Mouse (Mus musculus): ENCODE data around the gene Il19. TPM values are rescaled to one million over a fixed set of nuclear protein-coding genes. Genes with fewer than 3 reads are reported as not detected.

Gene Il19
- total RNA-seq, 2 experiments from 2014 or later, result not detected

DNA sequence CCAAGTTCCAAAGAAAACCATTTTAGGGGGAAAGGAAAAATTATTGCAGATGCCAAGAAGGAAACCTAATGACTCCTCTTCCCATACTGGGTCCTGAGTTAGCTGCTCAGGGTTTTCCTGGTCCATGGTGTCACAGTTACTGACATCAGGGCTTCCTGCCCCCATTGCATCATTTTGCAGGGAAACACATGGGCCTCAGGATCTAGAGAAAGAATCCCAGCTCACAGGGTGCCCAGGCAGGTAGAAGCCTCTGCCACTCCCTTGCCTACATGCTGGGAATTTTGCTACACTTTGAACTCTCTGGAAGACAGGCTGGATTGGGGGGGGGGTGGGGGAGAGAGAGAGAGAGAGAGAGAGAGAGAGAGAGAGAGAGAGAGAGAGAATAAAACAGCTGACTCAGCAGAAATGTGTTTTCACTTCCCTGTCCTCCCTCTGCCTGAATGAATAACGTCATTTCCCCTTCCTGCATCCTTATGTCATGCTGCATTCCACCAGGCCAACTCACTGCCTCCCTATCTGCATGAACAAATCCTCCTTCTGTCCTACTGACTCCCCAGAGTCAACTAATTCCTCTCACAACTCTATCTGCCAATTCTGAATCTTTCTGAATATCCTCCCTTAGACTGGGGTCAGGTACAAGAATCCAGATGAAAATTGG, 21.5 kb downstream of the Il19 start:
- TF ChIP-seq CTCF (IDR thresholded peaks at IDR 0.05), result no peak
- Histone ChIP-seq H3K4me3 (no peak overlapping the region), H3K27ac (no peak overlapping the region)
- intact Hi-C loops (cut with DNase I), result no loop called here
- DNase-seq, result no peak

DNA sequence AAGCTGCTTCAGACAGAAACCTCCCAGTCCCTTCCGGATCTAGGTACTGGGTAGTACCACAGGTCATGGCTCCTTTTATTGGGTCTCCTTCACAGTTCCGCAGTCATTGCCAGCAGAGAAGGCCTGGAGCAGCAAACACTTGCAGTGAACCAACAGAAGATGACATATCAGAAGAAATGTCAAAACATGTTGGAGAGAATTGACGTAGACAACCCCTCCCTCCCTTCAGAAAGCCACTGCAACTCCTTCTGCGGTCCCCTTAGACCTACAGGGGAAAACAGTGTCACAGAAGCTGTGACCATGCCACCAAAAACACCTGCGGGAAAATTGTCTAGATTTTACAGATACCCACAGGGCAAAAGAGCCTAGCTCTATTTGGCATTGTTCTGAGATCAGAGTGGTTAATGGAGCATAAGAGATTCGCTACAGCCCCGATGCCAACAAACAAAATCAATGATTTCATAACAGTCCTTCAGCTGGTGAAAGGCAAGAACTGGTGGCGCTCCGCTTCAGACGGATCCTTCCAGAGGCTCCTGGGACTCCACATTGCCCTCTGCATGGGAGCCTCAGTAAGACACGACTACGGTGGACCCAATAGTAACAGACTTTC, 28.4 kb downstream of the Il19 start, which contains the start of gene Il20:
TSS of gene Il20 (minus strand) at position 51 of the 610 bp plus-strand sequence.
- intact Hi-C loops (cut with DNase I), result no loop called here
- DNase-seq, result no peak
- no peak within 1 kb of the TSS for H3K4me3 ChIP-seq
- no peak within 1 kb of the TSS for H3K27ac ChIP-seq
- no peak for TF ChIP-seq CTCF (IDR thresholded peaks at IDR 0.05)

GRCm38 (mm10) chr1:130902505-130902904, 37.4 kb downstream of the Il19 start:
- DNase-seq, result no peak
- Histone ChIP-seq H3K4me3 (no peak overlapping the region), H3K27ac (no peak overlapping the region)
- intact Hi-C loops (cut with DNase I), result no loop called here
- no peak for TF ChIP-seq CTCF (IDR thresholded peaks at IDR 0.05)

DNA sequence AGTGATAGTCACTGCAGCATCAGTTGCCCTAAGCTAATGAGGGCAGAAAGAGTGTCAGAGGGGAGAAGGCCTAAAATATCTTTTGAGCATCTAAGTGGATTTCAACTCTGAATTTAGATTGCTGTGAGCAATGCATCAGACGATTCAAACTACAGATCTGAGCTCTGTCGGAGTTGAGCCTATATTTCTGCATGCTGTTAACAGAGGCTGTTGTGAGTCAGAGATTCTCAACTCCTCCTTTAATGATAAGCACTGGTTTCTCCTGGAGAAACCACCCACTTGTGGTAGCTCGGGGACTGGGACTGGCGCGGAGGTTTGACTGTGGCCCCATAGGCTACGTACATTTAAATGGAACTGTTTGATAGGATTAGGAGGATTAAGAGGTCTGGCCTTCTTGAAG, 45.4 kb downstream of the Il19 start:
- DNase-seq, result no peak
- intact Hi-C loops (cut with DNase I), result no loop called here
- TF ChIP-seq CTCF (IDR thresholded peaks at IDR 0.05), result no peak
- no peak overlapping the region for H3K27ac ChIP-seq
- H3K4me3 ChIP-seq, result no peak overlapping the region

DNA sequence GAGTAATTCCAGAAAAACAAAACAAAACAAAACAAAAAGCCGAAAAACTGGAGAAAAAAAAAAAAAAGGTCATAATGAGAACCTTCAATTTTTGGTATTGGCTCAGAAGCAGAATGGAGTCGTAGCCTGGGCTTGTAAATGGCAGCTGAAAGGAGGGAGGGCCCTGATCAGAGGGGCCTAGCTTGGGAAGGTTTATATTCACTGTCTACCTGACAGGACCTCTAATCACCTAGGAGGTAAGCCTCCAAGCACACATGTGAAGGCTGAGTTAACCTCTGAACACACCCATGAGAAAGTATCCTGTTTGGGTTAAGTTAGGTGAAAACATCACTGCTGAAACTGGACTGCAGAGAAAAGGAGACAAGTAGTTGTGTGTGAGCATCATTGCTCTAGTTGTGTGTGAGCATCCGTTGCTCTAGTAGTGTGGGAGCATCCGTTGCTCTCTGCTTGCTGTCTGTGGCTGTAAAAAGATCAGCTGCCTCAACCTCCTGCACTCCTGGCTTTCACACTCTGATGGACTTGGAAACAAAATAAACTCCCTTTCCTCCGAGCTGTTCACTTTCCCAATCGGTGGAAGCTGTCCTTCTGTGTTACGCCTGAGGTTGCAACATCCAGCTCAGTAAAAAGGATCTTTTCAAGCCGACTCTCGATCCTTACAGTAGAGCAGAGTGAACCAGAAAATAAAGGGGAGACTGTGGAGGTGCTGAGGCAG, 46.4 kb downstream of the Il19 start:
- intact Hi-C loops (cut with DNase I), result no loop called here
- TF ChIP-seq CTCF (IDR thresholded peaks at IDR 0.05), result no peak
- DNase-seq, result no peak
- no peak overlapping the region for H3K4me3 ChIP-seq
- no peak overlapping the region for H3K27ac ChIP-seq

DNA sequence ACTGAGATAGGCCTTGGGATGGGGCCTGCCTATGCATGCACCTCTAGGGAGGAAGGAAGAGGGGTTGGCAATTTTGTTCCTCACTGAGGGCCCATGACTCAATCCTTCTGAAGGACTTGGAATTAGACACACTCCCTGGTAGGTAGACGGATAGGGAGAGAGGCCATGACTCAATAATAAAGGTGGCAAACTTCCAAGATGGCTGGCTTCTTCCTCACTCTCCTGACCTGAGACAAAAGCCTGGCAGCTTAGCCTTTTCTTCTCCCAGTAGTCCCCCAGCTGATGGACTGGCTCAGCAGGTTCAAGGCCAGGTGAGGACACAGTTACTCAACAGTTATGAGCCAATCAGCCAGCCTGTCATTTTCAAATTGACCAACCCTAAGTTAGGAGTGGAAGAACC, 47.5 kb downstream of the Il19 start:
- Histone ChIP-seq H3K27ac (no peak overlapping the region), H3K4me3 (no peak overlapping the region)
- TF ChIP-seq CTCF (IDR thresholded peaks at IDR 0.05), result no peak
- intact Hi-C loops (cut with DNase I), result no loop called here
- no peak for DNase-seq

DNA sequence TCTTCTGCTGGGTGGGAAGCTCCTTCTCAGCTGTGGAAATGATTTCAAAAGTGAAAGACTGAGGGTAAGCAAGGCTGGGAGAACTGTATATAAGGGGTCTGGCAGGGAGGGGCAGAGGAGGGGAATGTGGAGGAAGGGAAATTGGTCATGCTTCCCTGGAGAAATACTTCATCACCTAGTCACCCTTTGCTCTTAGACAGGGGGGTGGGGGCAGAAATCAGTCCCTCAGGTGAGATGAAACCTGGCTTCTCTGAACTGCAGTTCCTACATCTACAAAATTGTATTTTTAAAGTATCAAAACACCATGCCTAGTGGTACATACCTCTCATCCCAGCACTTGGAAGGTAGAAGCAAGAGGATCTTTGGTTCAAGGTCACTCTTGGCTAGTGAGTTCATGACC, 52.6 kb downstream of the Il19 start, which contains the start of gene Il24:
TSS of gene Il24 (minus strand) at position 101 of the 400 bp plus-strand sequence.
- TF ChIP-seq CTCF (IDR thresholded peaks at IDR 0.05), result no peak
- intact Hi-C loops (cut with DNase I), result no loop called here
- no peak for DNase-seq
- no peak within 1 kb of the TSS for H3K27ac ChIP-seq
- H3K4me3 ChIP-seq, result no peak within 1 kb of the TSS

GRCm38 (mm10) chr1:130883146-130883545, 56.8 kb downstream of the Il19 start:
- intact Hi-C loops (cut with DNase I), result no loop called here
- H3K27ac ChIP-seq, result no peak overlapping the region
- H3K4me3 ChIP-seq, result no peak overlapping the region
- no peak for TF ChIP-seq CTCF (IDR thresholded peaks at IDR 0.05)
- no peak for DNase-seq

Other genes with a start within 250 kb of the Il19 start
- gene Gm29427, start 224.3 kb downstream of the Il19 start, total RNA-seq (2021), result under 1 TPM in 1 of 2 experiments, not detected in 1; 0.14 TPM
- gene Yod1, start 222.8 kb downstream of the Il19 start, total RNA-seq (2021), result 1 to 10 TPM; 3.7 to 4.1 TPM
- gene Pfkfb2, start 210.9 kb downstream of the Il19 start, total RNA-seq (2021), result 10 to 100 TPM; 11.6 to 15.5 TPM
- under 1 TPM; 0.20 to 0.43 TPM for gene AA986860, start 208.1 kb downstream of the Il19 start, total RNA-seq (2021)
- gene Fcamr, start 139.2 kb downstream of the Il19 start, total RNA-seq (2021), result under 1 TPM in 1 of 2 experiments, not detected in 1; 0.14 TPM
- not detected for gene Pigr, start 113.4 kb downstream of the Il19 start, total RNA-seq (2021)
- gene Fcmr, start 74.4 kb downstream of the Il19 start, total RNA-seq (2021), result not detected
- not detected for gene Il24, start 52.7 kb downstream of the Il19 start, total RNA-seq (2021)
- not detected for gene Il20, start 28.7 kb downstream of the Il19 start, total RNA-seq (2021)
- gene Il10, start 79.7 kb upstream of the Il19 start, total RNA-seq (2021), result not detected
- 100 to 1,000 TPM; 203 to 251 TPM for gene Mapkapk2, start 157.7 kb upstream of the Il19 start, total RNA-seq (2021)
- not detected for gene Dyrk3, start 198.2 kb upstream of the Il19 start, total RNA-seq (2021)
- 10 to 100 TPM; 26.2 to 29.2 TPM for gene Eif2d, start 213.1 kb upstream of the Il19 start, total RNA-seq (2021)